Mouse (Mus musculus): ENCODE results near the gene Sipa1l3. TPM values are rescaled to one million over a fixed set of nuclear protein-coding genes. Genes with fewer than 3 reads are reported as not detected.
A peak's percentile ranks its signal among the peaks of the same experiment; 100 is the strongest.

The Sipa1l3 gene
- polyA plus RNA-seq, 1 experiment from 2014 or later: 14.8 TPM

GRCm38 (mm10) chr7:29452991-29453741, 65.3 kb downstream of the Sipa1l3 start:
- 16% methylated on average over 18 of the region's 18 CpGs for WGBS

GRCm38 (mm10) chr7:29452381-29452780, 66.1 kb downstream of the Sipa1l3 start:
- no peak overlapping the region for H3K9ac ChIP-seq (replicated peaks)
- peaks cover 27% of the 10 kb centered on the region for H3K27me3 ChIP-seq
- WGBS: 86% methylated on average over 6 of the region's 6 CpGs
- H3K27ac ChIP-seq: peak overlapping the region; percentile 49; the same call in 1 of the 2 replicates
- H3K4me2 ChIP-seq (replicated peaks): no peak overlapping the region
- ATAC-seq: no peak
- H3K4me3 ChIP-seq (replicated peaks): no peak overlapping the region
- H3K9me3 ChIP-seq: no peaks in the 10 kb centered on the region; the same call in 1 of the 2 replicates
- peaks cover 32% of the 10 kb centered on the region for H3K4me1 ChIP-seq (replicated peaks)
- H3K36me3 ChIP-seq: no peaks in the 10 kb centered on the region

More at GRCm38 (mm10) chr7:29452991-29453741, 65.3 kb downstream of the Sipa1l3 start:
- Histone ChIP-seq H3K27me3 (peaks cover 27% of the 10 kb centered on the region), H3K4me2 (replicated peaks) (peak overlapping the region; percentile 24), H3K4me1 (replicated peaks) (peaks cover 32% of the 10 kb centered on the region), H3K4me3 (replicated peaks) (no peak overlapping the region), H3K9ac (replicated peaks) (no peak overlapping the region), H3K36me3 (no peaks in the 10 kb centered on the region), H3K9me3 (no peaks in the 10 kb centered on the region; the same call in 1 of the 2 replicates), H3K27ac (peak overlapping the region; percentile 62)
- ATAC-seq: peak; percentile 62

- peaks cover 29% of the 10 kb centered on the region for H3K4me1 ChIP-seq (replicated peaks)
- H3K4me3 ChIP-seq (replicated peaks): no peak overlapping the region
- no peak for ATAC-seq
- H3K4me2 ChIP-seq (replicated peaks): no peak overlapping the region
- no peak overlapping the region for H3K27ac ChIP-seq
- H3K9ac ChIP-seq (replicated peaks): no peak overlapping the region
- H3K27me3 ChIP-seq: peaks cover 16% of the 10 kb centered on the region
- no peaks in the 10 kb centered on the region; the same call in 1 of the 2 replicates for H3K9me3 ChIP-seq
- H3K36me3 ChIP-seq: no peaks in the 10 kb centered on the region
- 75% methylated on average over 5 of the region's 5 CpGs for WGBS
Observed at GRCm38 (mm10) chr7:29450175-29450574, 68.3 kb downstream of the Sipa1l3 start.

- no peak for ATAC-seq
- peaks cover 11% of the 10 kb centered on the region; the same call in 1 of the 2 replicates for H3K27me3 ChIP-seq
- H3K9ac ChIP-seq (replicated peaks): no peak overlapping the region
- no peaks in the 10 kb centered on the region for H3K9me3 ChIP-seq
- no peak overlapping the region for H3K27ac ChIP-seq
- no peaks in the 10 kb centered on the region for H3K36me3 ChIP-seq
- H3K4me2 ChIP-seq (replicated peaks): no peak overlapping the region
- H3K4me3 ChIP-seq (replicated peaks): no peak overlapping the region
- WGBS: 94% methylated on average over 6 of the region's 6 CpGs
- peaks cover 20% of the 10 kb centered on the region for H3K4me1 ChIP-seq (replicated peaks)
Observed at GRCm38 (mm10) chr7:29448830-29449229, 69.6 kb downstream of the Sipa1l3 start.

GRCm38 (mm10) chr7:29447147-29447829, 71.2 kb downstream of the Sipa1l3 start:
- Histone ChIP-seq H3K27ac (no peak overlapping the region), H3K4me1 (replicated peaks) (peaks cover 5% of the 10 kb centered on the region), H3K4me2 (replicated peaks) (no peak overlapping the region), H3K9me3 (no peaks in the 10 kb centered on the region), H3K27me3 (peaks cover 11% of the 10 kb centered on the region; the same call in 1 of the 2 replicates), H3K36me3 (no peaks in the 10 kb centered on the region), H3K4me3 (replicated peaks) (no peak overlapping the region), H3K9ac (replicated peaks) (no peak overlapping the region)
- WGBS: 94% methylated on average over 11 of the region's 11 CpGs
- ATAC-seq: no peak

- Histone ChIP-seq H3K9ac (replicated peaks) (no peak overlapping the region), H3K4me2 (replicated peaks) (no peak overlapping the region)
- ATAC-seq: no peak
Observed at GRCm38 (mm10) chr7:29446156-29446555, 72.3 kb downstream of the Sipa1l3 start.

GRCm38 (mm10) chr7:29444527-29444926, 73.9 kb downstream of the Sipa1l3 start:
- H3K4me1 ChIP-seq (replicated peaks): peaks cover 15% of the 10 kb centered on the region
- H3K9me3 ChIP-seq: no peaks in the 10 kb centered on the region
- WGBS: 79% methylated on average over 5 of the region's 5 CpGs
- H3K4me3 ChIP-seq (replicated peaks): no peak overlapping the region
- no peak overlapping the region for H3K4me2 ChIP-seq (replicated peaks)
- no peak for ATAC-seq
- 0 out of 2 replicates have a peak, but pooled peaks cover 7% of the 10 kb centered on the region for H3K27me3 ChIP-seq
- H3K27ac ChIP-seq: no peak overlapping the region
- no peak overlapping the region for H3K9ac ChIP-seq (replicated peaks)
- H3K36me3 ChIP-seq: no peaks in the 10 kb centered on the region

More at GRCm38 (mm10) chr7:29446156-29446555, 72.3 kb downstream of the Sipa1l3 start:
- Histone ChIP-seq H3K36me3 (no peaks in the 10 kb centered on the region), H3K27ac (no peak overlapping the region), H3K4me3 (replicated peaks) (no peak overlapping the region), H3K4me1 (replicated peaks) (peaks cover 11% of the 10 kb centered on the region), H3K27me3 (peaks cover 7% of the 10 kb centered on the region; the same call in 1 of the 2 replicates), H3K9me3 (no peaks in the 10 kb centered on the region)
- 85% methylated on average over 4 of the region's 4 CpGs for WGBS

- no peak overlapping the region for H3K27ac ChIP-seq
- 74% methylated on average over 2 of the region's 2 CpGs for WGBS
- ATAC-seq: no peak
Observed at GRCm38 (mm10) chr7:29444070-29444469, 74.4 kb downstream of the Sipa1l3 start.

GRCm38 (mm10) chr7:29441793-29442192, 76.6 kb downstream of the Sipa1l3 start:
- Histone ChIP-seq H3K27ac (no peak overlapping the region), H3K9ac (replicated peaks) (no peak overlapping the region), H3K4me2 (replicated peaks) (peak overlapping the region; percentile 36), H3K9me3 (no peaks in the 10 kb centered on the region), H3K36me3 (no peaks in the 10 kb centered on the region), H3K4me3 (replicated peaks) (no peak overlapping the region), H3K4me1 (replicated peaks) (peaks cover 22% of the 10 kb centered on the region), H3K27me3 (0 out of 2 replicates have a peak, but pooled peaks cover 4% of the 10 kb centered on the region)
- 43% methylated on average over 9 of the region's 9 CpGs for WGBS
- no peak for ATAC-seq

More at GRCm38 (mm10) chr7:29444070-29444469, 74.4 kb downstream of the Sipa1l3 start:
- no peaks in the 10 kb centered on the region for H3K36me3 ChIP-seq
- H3K4me2 ChIP-seq (replicated peaks): no peak overlapping the region
- peaks cover 15% of the 10 kb centered on the region for H3K4me1 ChIP-seq (replicated peaks)
- 0 out of 2 replicates have a peak, but pooled peaks cover 6% of the 10 kb centered on the region for H3K27me3 ChIP-seq
- H3K4me3 ChIP-seq (replicated peaks): no peak overlapping the region
- H3K9ac ChIP-seq (replicated peaks): no peak overlapping the region
- no peaks in the 10 kb centered on the region for H3K9me3 ChIP-seq

GRCm38 (mm10) chr7:29441151-29441550, 77.3 kb downstream of the Sipa1l3 start:
- no peak overlapping the region for H3K4me3 ChIP-seq (replicated peaks)
- no peak for ATAC-seq
- 17% methylated on average over 9 of the region's 9 CpGs for WGBS
- H3K36me3 ChIP-seq: no peaks in the 10 kb centered on the region
- H3K9me3 ChIP-seq: no peaks in the 10 kb centered on the region
- H3K4me1 ChIP-seq (replicated peaks): peaks cover 22% of the 10 kb centered on the region
- 0 out of 2 replicates have a peak, but pooled peaks cover 6% of the 10 kb centered on the region for H3K27me3 ChIP-seq
- no peak overlapping the region for H3K27ac ChIP-seq
- no peak overlapping the region for H3K9ac ChIP-seq (replicated peaks)
- H3K4me2 ChIP-seq (replicated peaks): no peak overlapping the region

- Histone ChIP-seq H3K4me2 (replicated peaks) (no peak overlapping the region), H3K36me3 (no peaks in the 10 kb centered on the region), H3K27me3 (0 out of 2 replicates have a peak, but pooled peaks cover 7% of the 10 kb centered on the region), H3K27ac (no peak overlapping the region), H3K4me1 (replicated peaks) (peaks cover 27% of the 10 kb centered on the region), H3K9me3 (no peaks in the 10 kb centered on the region), H3K9ac (replicated peaks) (no peak overlapping the region), H3K4me3 (replicated peaks) (no peak overlapping the region)
- no peak for ATAC-seq
- 83% methylated on average over 16 of the region's 16 CpGs for WGBS
Observed at GRCm38 (mm10) chr7:29438655-29439282, 79.7 kb downstream of the Sipa1l3 start.
